Mouse (Mus musculus): ENCODE results near the gene Kiss1r. TPM values are rescaled to one million over a fixed set of nuclear protein-coding genes. Genes with fewer than 3 reads are reported as not detected.
"Not testable (repeated sequence)": the region's sequence is repeated elsewhere in the genome, so short reads cannot be mapped to it uniquely, and the experiment has no call there.

The Kiss1r gene
- polyA plus RNA-seq, 2 experiments: 0.26 to 2.5 TPM

GRCm38 (mm10) chr10:79881981-79882380, 34.8 kb upstream of the Kiss1r start:
- DNase-seq (ENCODE audit: low spot score) (no peak), ATAC-seq (ENCODE audit: low FRiP score, low read depth) (peak; percentile 38; the same call in 1 of the 2 replicates)
- Histone ChIP-seq H3K27ac (replicated peaks; ENCODE audit: low read depth, low read length) (no peak overlapping the region), H3K27me3 (ENCODE audit: control insufficient read depth, insufficient read depth, low read length) (no peaks in the 10 kb centered on the region), H3K9me3 (ENCODE audit: control insufficient read depth, low read length) (no peaks in the 10 kb centered on the region), H3K36me3 (ENCODE audit: control insufficient read depth, insufficient read depth, low read length) (no peaks in the 10 kb centered on the region), H3K9ac (ENCODE audit: low read depth, low read length, severe bottlenecking) (0 out of 2 replicates have a peak overlapping the region, but pooled peaks have one; percentile 38), H3K4me1 (ENCODE audit: control insufficient read depth, insufficient read depth, low read length) (peaks cover 6% of the 10 kb centered on the region; the same call in 1 of the 2 replicates), H3K4me2 (replicated peaks; ENCODE audit: low read depth, low read length, severe bottlenecking) (peak overlapping the region; percentile 43), H3K4me3 (replicated peaks; ENCODE audit: low read length) (peak overlapping the region; percentile 16; the same call in 1 of the 2 replicates)
- no peak for TF ChIP-seq POLR2A (IDR thresholded peaks at IDR 0.05; ENCODE audit: borderline replicate concordance, extremely low read depth, insufficient read depth, insufficient read length)
- WGBS: 7% methylated on average over 22 of the region's 22 CpGs

GRCm38 (mm10) chr10:79883297-79884084, 33.3 kb upstream of the Kiss1r start:
- DNase-seq (ENCODE audit: low spot score): peak; percentile 63
- H3K27me3 ChIP-seq (ENCODE audit: control insufficient read depth, insufficient read depth, low read length): no peaks in the 10 kb centered on the region
- no peak overlapping the region for H3K4me3 ChIP-seq (replicated peaks; ENCODE audit: low read length)
- H3K9ac ChIP-seq (ENCODE audit: low read depth, low read length, severe bottlenecking): no peak overlapping the region
- no peak overlapping the region for H3K4me2 ChIP-seq (replicated peaks; ENCODE audit: low read depth, low read length, severe bottlenecking)
- H3K36me3 ChIP-seq (ENCODE audit: control insufficient read depth, insufficient read depth, low read length): no peaks in the 10 kb centered on the region
- peak; percentile 45; the same call in 1 of the 2 replicates for ATAC-seq (ENCODE audit: low FRiP score, low read depth)
- no peaks in the 10 kb centered on the region for H3K9me3 ChIP-seq (ENCODE audit: control insufficient read depth, low read length)
- WGBS: 16% methylated on average over 22 of the region's 22 CpGs
- TF ChIP-seq POLR2A (IDR thresholded peaks at IDR 0.05; ENCODE audit: borderline replicate concordance, extremely low read depth, insufficient read depth, insufficient read length): no peak
- peaks cover 6% of the 10 kb centered on the region; the same call in 1 of the 2 replicates for H3K4me1 ChIP-seq (ENCODE audit: control insufficient read depth, insufficient read depth, low read length)
- H3K27ac ChIP-seq (replicated peaks; ENCODE audit: low read depth, low read length): no peak overlapping the region

- no peaks in the 10 kb centered on the region for H3K27me3 ChIP-seq (ENCODE audit: control insufficient read depth, insufficient read depth, low read length)
- no peaks in the 10 kb centered on the region for H3K36me3 ChIP-seq (ENCODE audit: control insufficient read depth, insufficient read depth, low read length)
- H3K4me3 ChIP-seq (replicated peaks; ENCODE audit: low read length): no peak overlapping the region
- ATAC-seq (ENCODE audit: low FRiP score, low read depth) (no peak), DNase-seq (ENCODE audit: low spot score) (no peak)
- H3K27ac ChIP-seq (replicated peaks; ENCODE audit: low read depth, low read length): no peak overlapping the region
- TF ChIP-seq POLR2A (IDR thresholded peaks at IDR 0.05; ENCODE audit: borderline replicate concordance, extremely low read depth, insufficient read depth, insufficient read length): no peak
- WGBS: 68% methylated on average over 4 of the region's 4 CpGs
- H3K4me1 ChIP-seq (ENCODE audit: control insufficient read depth, insufficient read depth, low read length): peaks cover 6% of the 10 kb centered on the region; the same call in 1 of the 2 replicates
- H3K9ac ChIP-seq (ENCODE audit: low read depth, low read length, severe bottlenecking): no peak overlapping the region
- H3K4me2 ChIP-seq (replicated peaks; ENCODE audit: low read depth, low read length, severe bottlenecking): no peak overlapping the region
- no peaks in the 10 kb centered on the region for H3K9me3 ChIP-seq (ENCODE audit: control insufficient read depth, low read length)
Measured at GRCm38 (mm10) chr10:79884446-79884845, 32.3 kb upstream of the Kiss1r start.

GRCm38 (mm10) chr10:79884938-79885337, 31.8 kb upstream of the Kiss1r start:
- WGBS: 59% methylated on average over 2 of the region's 3 CpGs
- H3K9ac ChIP-seq (ENCODE audit: low read depth, low read length, severe bottlenecking); H3K36me3 ChIP-seq (ENCODE audit: control insufficient read depth, insufficient read depth, low read length); ATAC-seq (ENCODE audit: low FRiP score, low read depth); H3K9me3 ChIP-seq (ENCODE audit: control insufficient read depth, low read length); H3K4me3 ChIP-seq (replicated peaks; ENCODE audit: low read length); H3K27ac ChIP-seq (replicated peaks; ENCODE audit: low read depth, low read length); H3K4me1 ChIP-seq (ENCODE audit: control insufficient read depth, insufficient read depth, low read length); H3K4me2 ChIP-seq (replicated peaks; ENCODE audit: low read depth, low read length, severe bottlenecking); H3K27me3 ChIP-seq (ENCODE audit: control insufficient read depth, insufficient read depth, low read length); DNase-seq (ENCODE audit: low spot score): not testable (repeated sequence)

- H3K36me3 ChIP-seq (ENCODE audit: control insufficient read depth, insufficient read depth, low read length): no peaks in the 10 kb centered on the region
- H3K4me2 ChIP-seq (replicated peaks; ENCODE audit: low read depth, low read length, severe bottlenecking): no peak within 1 kb of the TSS
- 85% methylated on average over 6 of the region's 6 CpGs for WGBS
- no peak within 1 kb of the TSS for H3K27ac ChIP-seq (replicated peaks; ENCODE audit: low read depth, low read length)
- H3K9ac ChIP-seq (ENCODE audit: low read depth, low read length, severe bottlenecking): no peak within 1 kb of the TSS
- no peak for ATAC-seq (ENCODE audit: low FRiP score, low read depth)
- peaks cover 6% of the 10 kb centered on the region; the same call in 1 of the 2 replicates for H3K4me1 ChIP-seq (ENCODE audit: control insufficient read depth, insufficient read depth, low read length)
- no peaks in the 10 kb centered on the region for H3K27me3 ChIP-seq (ENCODE audit: control insufficient read depth, insufficient read depth, low read length)
- TF ChIP-seq POLR2A (IDR thresholded peaks at IDR 0.05; ENCODE audit: borderline replicate concordance, extremely low read depth, insufficient read depth, insufficient read length): no peak
- no peaks in the 10 kb centered on the region for H3K9me3 ChIP-seq (ENCODE audit: control insufficient read depth, low read length)
- DNase-seq (ENCODE audit: low spot score): no peak
- no peak within 1 kb of the TSS for H3K4me3 ChIP-seq (replicated peaks; ENCODE audit: low read length)
Measured at GRCm38 (mm10) chr10:79886054-79886453, 30.7 kb upstream of the Kiss1r start, which contains the start of gene Elane. Gene Elane (plus strand): TSS chr10:79886247.

All from limb, embryonic 14.5 days (tissue).